Mouse (Mus musculus): ENCODE measurements around the gene Gbf1. TPM values are rescaled to one million over a fixed set of nuclear protein-coding genes. Genes with fewer than 3 reads are reported as not detected.
"Not testable (repeated sequence)": the region's sequence is repeated elsewhere in the genome, so short reads cannot be mapped to it uniquely, and the experiment has no call there.

Gbf1 gene
- polyA plus RNA-seq, 1 experiment from 2014 or later: 30.8 TPM

GRCm38 (mm10) chr19:46123876-46124275 lies 28.4 kb upstream of the Gbf1 start:
- DNase-seq (ENCODE audit: low spot score): no peak
- WGBS: 78% methylated on average over 3 of the region's 3 CpGs

GRCm38 (mm10) chr19:46124651-46125050 lies 27.7 kb upstream of the Gbf1 start:
- Histone ChIP-seq H3K4me1 (replicated peaks; ENCODE audit: control insufficient read depth, insufficient read depth, low read length) (0 out of 2 replicates have a peak, but pooled peaks cover under 1% of the 10 kb centered on the region), H3K27me3 (replicated peaks; ENCODE audit: control insufficient read depth, insufficient read depth, low read length) (no peaks in the 10 kb centered on the region; the same call in 1 of the 2 replicates), H3K4me3 (ENCODE audit: low read depth, low read length) (no peak overlapping the region), H3K9me3 (ENCODE audit: control insufficient read depth, low read length) (no peaks in the 10 kb centered on the region), H3K9ac (ENCODE audit: low read depth, low read length) (no peak overlapping the region), H3K36me3 (ENCODE audit: control insufficient read depth, insufficient read depth, low read length) (no peaks in the 10 kb centered on the region), H3K27ac (ENCODE audit: low read depth, low read length) (no peak overlapping the region), H3K4me2 (no peak overlapping the region)
- DNase-seq (ENCODE audit: low spot score) (peak; percentile 1), ATAC-seq (replicated peaks; ENCODE audit: low FRiP score) (no peak)

More at GRCm38 (mm10) chr19:46123876-46124275, 28.4 kb upstream of the Gbf1 start:
- Histone ChIP-seq H3K9me3 (ENCODE audit: control insufficient read depth, low read length) (no peaks in the 10 kb centered on the region), H3K4me2 (no peak overlapping the region), H3K36me3 (ENCODE audit: control insufficient read depth, insufficient read depth, low read length) (no peaks in the 10 kb centered on the region), H3K9ac (ENCODE audit: low read depth, low read length) (no peak overlapping the region), H3K4me3 (ENCODE audit: low read depth, low read length) (no peak overlapping the region), H3K27ac (ENCODE audit: low read depth, low read length) (no peak overlapping the region), H3K4me1 (replicated peaks; ENCODE audit: control insufficient read depth, insufficient read depth, low read length) (0 out of 2 replicates have a peak, but pooled peaks cover 3% of the 10 kb centered on the region), H3K27me3 (replicated peaks; ENCODE audit: control insufficient read depth, insufficient read depth, low read length) (no peaks in the 10 kb centered on the region; the same call in 1 of the 2 replicates)
- no peak for ATAC-seq (replicated peaks; ENCODE audit: low FRiP score)

GRCm38 (mm10) chr19:46126301-46126700 lies 26.0 kb upstream of the Gbf1 start:
- DNase-seq (ENCODE audit: low spot score) (no peak), ATAC-seq (replicated peaks; ENCODE audit: low FRiP score) (no peak)
- H3K4me3 ChIP-seq (ENCODE audit: low read depth, low read length): no peak overlapping the region
- peaks cover 14% of the 10 kb centered on the region for H3K27me3 ChIP-seq (replicated peaks; ENCODE audit: control insufficient read depth, insufficient read depth, low read length)
- H3K4me2 ChIP-seq: no peak overlapping the region
- no peak overlapping the region for H3K9ac ChIP-seq (ENCODE audit: low read depth, low read length)
- H3K4me1 ChIP-seq (replicated peaks; ENCODE audit: control insufficient read depth, insufficient read depth, low read length): no peaks in the 10 kb centered on the region
- H3K9me3 ChIP-seq (ENCODE audit: control insufficient read depth, low read length): no peaks in the 10 kb centered on the region
- WGBS: 85% methylated on average over 4 of the region's 4 CpGs
- no peak overlapping the region for H3K27ac ChIP-seq (ENCODE audit: low read depth, low read length)
- no peaks in the 10 kb centered on the region for H3K36me3 ChIP-seq (ENCODE audit: control insufficient read depth, insufficient read depth, low read length)

- H3K9me3 ChIP-seq (ENCODE audit: control insufficient read depth, low read length); H3K4me1 ChIP-seq (replicated peaks; ENCODE audit: control insufficient read depth, insufficient read depth, low read length); H3K4me2 ChIP-seq; ATAC-seq (replicated peaks; ENCODE audit: low FRiP score); H3K9ac ChIP-seq (ENCODE audit: low read depth, low read length); H3K36me3 ChIP-seq (ENCODE audit: control insufficient read depth, insufficient read depth, low read length); H3K27ac ChIP-seq (ENCODE audit: low read depth, low read length); DNase-seq (ENCODE audit: low spot score); H3K4me3 ChIP-seq (ENCODE audit: low read depth, low read length): not testable (repeated sequence)
- peaks cover 46% of the 10 kb centered on the region for H3K27me3 ChIP-seq (replicated peaks; ENCODE audit: control insufficient read depth, insufficient read depth, low read length)
- WGBS: 76% methylated on average over 6 of the region's 6 CpGs
Observed at GRCm38 (mm10) chr19:46129737-46130136, 22.6 kb upstream of the Gbf1 start.

- Histone ChIP-seq H3K36me3 (ENCODE audit: control insufficient read depth, insufficient read depth, low read length) (no peaks in the 10 kb centered on the region), H3K9me3 (ENCODE audit: control insufficient read depth, low read length) (no peaks in the 10 kb centered on the region), H3K4me3 (ENCODE audit: low read depth, low read length) (no peak overlapping the region), H3K4me2 (peak overlapping the region; percentile 41), H3K9ac (ENCODE audit: low read depth, low read length) (no peak overlapping the region), H3K27ac (ENCODE audit: low read depth, low read length) (no peak overlapping the region), H3K4me1 (replicated peaks; ENCODE audit: control insufficient read depth, insufficient read depth, low read length) (peaks cover 8% of the 10 kb centered on the region), H3K27me3 (replicated peaks; ENCODE audit: control insufficient read depth, insufficient read depth, low read length) (peaks cover 61% of the 10 kb centered on the region)
- no peak for ATAC-seq (replicated peaks; ENCODE audit: low FRiP score)
- WGBS: 9% methylated on average over 7 of the region's 8 CpGs
- DNase-seq (ENCODE audit: low spot score): no peak
Observed at GRCm38 (mm10) chr19:46131283-46131682, 21.0 kb upstream of the Gbf1 start.

GRCm38 (mm10) chr19:46131694-46132525 lies 20.4 kb upstream of the Gbf1 start, which contains the start of gene Elovl3:
Elovl3 (plus strand) TSS chr19:46131897.
- Histone ChIP-seq H3K4me1 (replicated peaks; ENCODE audit: control insufficient read depth, insufficient read depth, low read length) (peaks cover 14% of the 10 kb centered on the region), H3K27ac (ENCODE audit: low read depth, low read length) (no peak within 1 kb of the TSS), H3K9me3 (ENCODE audit: control insufficient read depth, low read length) (no peaks in the 10 kb centered on the region), H3K27me3 (replicated peaks; ENCODE audit: control insufficient read depth, insufficient read depth, low read length) (peaks cover 67% of the 10 kb centered on the region), H3K4me2 (peak within 1 kb of the TSS; percentile 41), H3K36me3 (ENCODE audit: control insufficient read depth, insufficient read depth, low read length) (no peaks in the 10 kb centered on the region), H3K9ac (ENCODE audit: low read depth, low read length) (no peak within 1 kb of the TSS), H3K4me3 (ENCODE audit: low read depth, low read length) (peak within 1 kb of the TSS; percentile 23; the same call in 1 of the 2 replicates)
- DNase-seq (ENCODE audit: low spot score) (no peak), ATAC-seq (replicated peaks; ENCODE audit: low FRiP score) (peak; percentile 65)
- 3% methylated on average over 31 of the region's 31 CpGs for WGBS

GRCm38 (mm10) chr19:46132577-46132976 lies 19.7 kb upstream of the Gbf1 start:
- Histone ChIP-seq H3K4me1 (replicated peaks; ENCODE audit: control insufficient read depth, insufficient read depth, low read length) (peaks cover 15% of the 10 kb centered on the region), H3K4me3 (ENCODE audit: low read depth, low read length) (no peak overlapping the region), H3K9me3 (ENCODE audit: control insufficient read depth, low read length) (no peaks in the 10 kb centered on the region), H3K4me2 (no peak overlapping the region), H3K36me3 (ENCODE audit: control insufficient read depth, insufficient read depth, low read length) (no peaks in the 10 kb centered on the region), H3K27me3 (replicated peaks; ENCODE audit: control insufficient read depth, insufficient read depth, low read length) (peaks cover 72% of the 10 kb centered on the region), H3K27ac (ENCODE audit: low read depth, low read length) (no peak overlapping the region), H3K9ac (ENCODE audit: low read depth, low read length) (no peak overlapping the region)
- WGBS: 40% methylated on average over 6 of the region's 6 CpGs
- no peak for ATAC-seq (replicated peaks; ENCODE audit: low FRiP score)
- no peak for DNase-seq (ENCODE audit: low spot score)

GRCm38 (mm10) chr19:46135297-46135696 lies 17.0 kb upstream of the Gbf1 start:
- WGBS: under 1% methylated on average over 12 of the region's 12 CpGs
- Histone ChIP-seq H3K4me3 (ENCODE audit: low read depth, low read length) (peak overlapping the region; percentile 61), H3K9me3 (ENCODE audit: control insufficient read depth, low read length) (no peaks in the 10 kb centered on the region), H3K9ac (ENCODE audit: low read depth, low read length) (peak overlapping the region; percentile 44; the same call in 1 of the 2 replicates), H3K27me3 (replicated peaks; ENCODE audit: control insufficient read depth, insufficient read depth, low read length) (peaks cover 93% of the 10 kb centered on the region), H3K4me1 (replicated peaks; ENCODE audit: control insufficient read depth, insufficient read depth, low read length) (peaks cover 15% of the 10 kb centered on the region), H3K36me3 (ENCODE audit: control insufficient read depth, insufficient read depth, low read length) (no peaks in the 10 kb centered on the region), H3K4me2 (peak overlapping the region; percentile 100), H3K27ac (ENCODE audit: low read depth, low read length) (no peak overlapping the region)
- ATAC-seq (replicated peaks; ENCODE audit: low FRiP score) (no peak), DNase-seq (ENCODE audit: low spot score) (peak; percentile 85)

Data from liver, embryonic 11.5 days (tissue).